Mouse (Mus musculus): ENCODE results near the gene Zscan18. TPM values are rescaled to one million over a fixed set of nuclear protein-coding genes. Genes with fewer than 3 reads are reported as not detected.
A peak's percentile ranks its signal among the peaks of the same experiment; 100 is the strongest.
"Not testable (repeated sequence)": the region's sequence is repeated elsewhere in the genome, so short reads cannot be mapped to it uniquely, and the experiment has no call there.

Zscan18 gene
- polyA plus RNA-seq, 1 experiment from 2014 or later, result 11.4 TPM

GRCm38 (mm10) chr7:12799554-12799953 lies 3.9 kb downstream of the Zscan18 start:
- 97% methylated on average over 1 of the region's 1 CpGs for WGBS
- no peaks in the 10 kb centered on the region for H3K4me1 ChIP-seq (replicated peaks; ENCODE audit: control insufficient read depth, insufficient read depth, low read length)
- DNase-seq (ENCODE audit: low spot score) (no peak), ATAC-seq (ENCODE audit: low FRiP score) (no peak)
- H3K4me2 ChIP-seq (replicated peaks; ENCODE audit: low read depth, low read length), result no peak overlapping the region
- no peak overlapping the region for H3K27ac ChIP-seq (ENCODE audit: low read depth, low read length)
- H3K9me3 ChIP-seq (ENCODE audit: control insufficient read depth, low read length), result peaks cover 5% of the 10 kb centered on the region; the same call in 1 of the 2 replicates
- H3K9ac ChIP-seq (ENCODE audit: low read depth, low read length), result no peak overlapping the region
- H3K4me3 ChIP-seq (ENCODE audit: low read depth, low read length), result no peak overlapping the region
- H3K27me3 ChIP-seq (ENCODE audit: control insufficient read depth, insufficient read depth, low read length), result no peaks in the 10 kb centered on the region
- no peaks in the 10 kb centered on the region for H3K36me3 ChIP-seq (ENCODE audit: control insufficient read depth, insufficient read depth, low read length)

- H3K27me3 ChIP-seq (ENCODE audit: control insufficient read depth, insufficient read depth, low read length), result no peaks in the 10 kb centered on the region
- WGBS, result 63% methylated on average over 2 of the region's 2 CpGs
- peaks cover 5% of the 10 kb centered on the region; the same call in 1 of the 2 replicates for H3K9me3 ChIP-seq (ENCODE audit: control insufficient read depth, low read length)
- DNase-seq (ENCODE audit: low spot score) (no peak), ATAC-seq (ENCODE audit: low FRiP score) (no peak)
- H3K4me2 ChIP-seq (replicated peaks; ENCODE audit: low read depth, low read length), result no peak overlapping the region
- H3K4me1 ChIP-seq (replicated peaks; ENCODE audit: control insufficient read depth, insufficient read depth, low read length), result no peaks in the 10 kb centered on the region
- no peak overlapping the region for H3K9ac ChIP-seq (ENCODE audit: low read depth, low read length)
- no peak overlapping the region for H3K27ac ChIP-seq (ENCODE audit: low read depth, low read length)
- no peak overlapping the region for H3K4me3 ChIP-seq (ENCODE audit: low read depth, low read length)
- H3K36me3 ChIP-seq (ENCODE audit: control insufficient read depth, insufficient read depth, low read length), result no peaks in the 10 kb centered on the region
Measured at GRCm38 (mm10) chr7:12797971-12798370, 5.5 kb downstream of the Zscan18 start.

- WGBS, result 88% methylated on average over 11 of the region's 11 CpGs
- H3K27ac ChIP-seq (ENCODE audit: low read depth, low read length); H3K4me3 ChIP-seq (ENCODE audit: low read depth, low read length); H3K36me3 ChIP-seq (ENCODE audit: control insufficient read depth, insufficient read depth, low read length); H3K27me3 ChIP-seq (ENCODE audit: control insufficient read depth, insufficient read depth, low read length); H3K4me2 ChIP-seq (replicated peaks; ENCODE audit: low read depth, low read length); H3K9me3 ChIP-seq (ENCODE audit: control insufficient read depth, low read length); H3K4me1 ChIP-seq (replicated peaks; ENCODE audit: control insufficient read depth, insufficient read depth, low read length); DNase-seq (ENCODE audit: low spot score); H3K9ac ChIP-seq (ENCODE audit: low read depth, low read length); ATAC-seq (ENCODE audit: low FRiP score): not testable (repeated sequence)
Measured at GRCm38 (mm10) chr7:12792624-12793023, 10.8 kb downstream of the Zscan18 start.

- no peaks in the 10 kb centered on the region for H3K27me3 ChIP-seq (ENCODE audit: control insufficient read depth, insufficient read depth, low read length)
- no peak for ATAC-seq (ENCODE audit: low FRiP score)
- 18% methylated on average over 5 of the region's 5 CpGs for WGBS
- no peak overlapping the region for H3K4me3 ChIP-seq (ENCODE audit: low read depth, low read length)
- no peak overlapping the region for H3K27ac ChIP-seq (ENCODE audit: low read depth, low read length)
- H3K4me1 ChIP-seq (replicated peaks; ENCODE audit: control insufficient read depth, insufficient read depth, low read length), result no peaks in the 10 kb centered on the region
- no peak overlapping the region for H3K4me2 ChIP-seq (replicated peaks; ENCODE audit: low read depth, low read length)
- no peak overlapping the region for H3K9ac ChIP-seq (ENCODE audit: low read depth, low read length)
- DNase-seq (ENCODE audit: low spot score), result no peak
- H3K36me3 ChIP-seq (ENCODE audit: control insufficient read depth, insufficient read depth, low read length), result no peaks in the 10 kb centered on the region
- H3K9me3 ChIP-seq (ENCODE audit: control insufficient read depth, low read length), result no peaks in the 10 kb centered on the region
Measured at GRCm38 (mm10) chr7:12788025-12788424, 15.4 kb downstream of the Zscan18 start.

- Histone ChIP-seq H3K9ac (ENCODE audit: low read depth, low read length) (no peak overlapping the region), H3K36me3 (ENCODE audit: control insufficient read depth, insufficient read depth, low read length) (no peaks in the 10 kb centered on the region), H3K27ac (ENCODE audit: low read depth, low read length) (no peak overlapping the region), H3K4me1 (replicated peaks; ENCODE audit: control insufficient read depth, insufficient read depth, low read length) (no peaks in the 10 kb centered on the region), H3K4me2 (replicated peaks; ENCODE audit: low read depth, low read length) (no peak overlapping the region), H3K4me3 (ENCODE audit: low read depth, low read length) (no peak overlapping the region), H3K27me3 (ENCODE audit: control insufficient read depth, insufficient read depth, low read length) (no peaks in the 10 kb centered on the region), H3K9me3 (ENCODE audit: control insufficient read depth, low read length) (no peaks in the 10 kb centered on the region)
- ATAC-seq (ENCODE audit: low FRiP score) (no peak), DNase-seq (ENCODE audit: low spot score) (no peak)
- 81% methylated on average over 6 of the region's 6 CpGs for WGBS
Measured at GRCm38 (mm10) chr7:12787333-12787732, 16.1 kb downstream of the Zscan18 start.

- H3K4me1 ChIP-seq (replicated peaks; ENCODE audit: control insufficient read depth, insufficient read depth, low read length), result peaks cover 3% of the 10 kb centered on the region; the same call in 1 of the 2 replicates
- no peak overlapping the region for H3K27ac ChIP-seq (ENCODE audit: low read depth, low read length)
- no peaks in the 10 kb centered on the region for H3K36me3 ChIP-seq (ENCODE audit: control insufficient read depth, insufficient read depth, low read length)
- H3K9ac ChIP-seq (ENCODE audit: low read depth, low read length), result peak overlapping the region; percentile 71
- H3K4me3 ChIP-seq (ENCODE audit: low read depth, low read length), result peak overlapping the region; percentile 66
- H3K9me3 ChIP-seq (ENCODE audit: control insufficient read depth, low read length), result no peaks in the 10 kb centered on the region
- peak overlapping the region; percentile 93 for H3K4me2 ChIP-seq (replicated peaks; ENCODE audit: low read depth, low read length)
- under 1% methylated on average over 57 of the region's 57 CpGs for WGBS
- DNase-seq (ENCODE audit: low spot score), result peak; percentile 90
- no peaks in the 10 kb centered on the region for H3K27me3 ChIP-seq (ENCODE audit: control insufficient read depth, insufficient read depth, low read length)
- peak; percentile 95 for ATAC-seq (ENCODE audit: low FRiP score)
Measured at GRCm38 (mm10) chr7:12780151-12780830, 23.1 kb downstream of the Zscan18 start.

GRCm38 (mm10) chr7:12779782-12780150 lies 23.7 kb downstream of the Zscan18 start:
- Histone ChIP-seq H3K27me3 (ENCODE audit: control insufficient read depth, insufficient read depth, low read length) (no peaks in the 10 kb centered on the region), H3K9ac (ENCODE audit: low read depth, low read length) (peak overlapping the region; percentile 71), H3K27ac (ENCODE audit: low read depth, low read length) (no peak overlapping the region), H3K4me2 (replicated peaks; ENCODE audit: low read depth, low read length) (peak overlapping the region; percentile 93), H3K9me3 (ENCODE audit: control insufficient read depth, low read length) (no peaks in the 10 kb centered on the region), H3K4me3 (ENCODE audit: low read depth, low read length) (peak overlapping the region; percentile 66), H3K36me3 (ENCODE audit: control insufficient read depth, insufficient read depth, low read length) (0 out of 2 replicates have a peak, but pooled peaks cover 3% of the 10 kb centered on the region), H3K4me1 (replicated peaks; ENCODE audit: control insufficient read depth, insufficient read depth, low read length) (peaks cover 3% of the 10 kb centered on the region; the same call in 1 of the 2 replicates)
- no peak for DNase-seq (ENCODE audit: low spot score)
- 24% methylated on average over 10 of the region's 10 CpGs for WGBS
- no peak; the same call in 1 of the 2 replicates for ATAC-seq (ENCODE audit: low FRiP score)

- no peak overlapping the region for H3K4me2 ChIP-seq (replicated peaks; ENCODE audit: low read depth, low read length)
- DNase-seq (ENCODE audit: low spot score) (no peak), ATAC-seq (ENCODE audit: low FRiP score) (no peak)
- H3K36me3 ChIP-seq (ENCODE audit: control insufficient read depth, insufficient read depth, low read length), result 0 out of 2 replicates have a peak, but pooled peaks cover 6% of the 10 kb centered on the region
- H3K27me3 ChIP-seq (ENCODE audit: control insufficient read depth, insufficient read depth, low read length), result no peaks in the 10 kb centered on the region
- WGBS, result 86% methylated on average over 5 of the region's 5 CpGs
- peaks cover 3% of the 10 kb centered on the region; the same call in 1 of the 2 replicates for H3K4me1 ChIP-seq (replicated peaks; ENCODE audit: control insufficient read depth, insufficient read depth, low read length)
- H3K9ac ChIP-seq (ENCODE audit: low read depth, low read length), result no peak overlapping the region
- no peak overlapping the region for H3K4me3 ChIP-seq (ENCODE audit: low read depth, low read length)
- no peak overlapping the region for H3K27ac ChIP-seq (ENCODE audit: low read depth, low read length)
- H3K9me3 ChIP-seq (ENCODE audit: control insufficient read depth, low read length), result no peaks in the 10 kb centered on the region
Measured at GRCm38 (mm10) chr7:12779141-12779540, 24.3 kb downstream of the Zscan18 start.

GRCm38 (mm10) chr7:12774606-12775005 lies 28.8 kb downstream of the Zscan18 start:
- Histone ChIP-seq H3K4me3 (ENCODE audit: low read depth, low read length) (no peak overlapping the region), H3K27ac (ENCODE audit: low read depth, low read length) (no peak overlapping the region), H3K9me3 (ENCODE audit: control insufficient read depth, low read length) (no peaks in the 10 kb centered on the region), H3K4me2 (replicated peaks; ENCODE audit: low read depth, low read length) (no peak overlapping the region), H3K27me3 (ENCODE audit: control insufficient read depth, insufficient read depth, low read length) (no peaks in the 10 kb centered on the region), H3K9ac (ENCODE audit: low read depth, low read length) (no peak overlapping the region), H3K36me3 (ENCODE audit: control insufficient read depth, insufficient read depth, low read length) (0 out of 2 replicates have a peak, but pooled peaks cover 6% of the 10 kb centered on the region), H3K4me1 (replicated peaks; ENCODE audit: control insufficient read depth, insufficient read depth, low read length) (0 out of 2 replicates have a peak, but pooled peaks cover under 1% of the 10 kb centered on the region)
- DNase-seq (ENCODE audit: low spot score), result no peak
- no peak for ATAC-seq (ENCODE audit: low FRiP score)
- WGBS, result 88% methylated on average over 1 of the region's 1 CpGs
